Mouse (Mus musculus) intestine, embryonic 14.5 days (tissue): ENCODE measurements around the gene Bcl11b. TPM values are rescaled to one million over a fixed set of nuclear protein-coding genes. Genes with fewer than 3 reads are reported as not detected.

Experiments
- ATAC-seq: fragments of 200-750 bp; cut with Nextera tagmentation; replicated peaks from 2 replicates; pipeline ENCODE4 v1.8.0; 2017; ENCODE audit warnings: low read depth, moderate number of reproducible peaks, moderate TSS enrichment, moderate library complexity; ENCODE audit not compliant: low FRiP score, low TSS enrichment
- DNase-seq: peaks from one replicate; pipeline ENCODE4 v3.0.0-alpha.2; 2018; ENCODE audit warnings: low spot score
- H3K27ac ChIP-seq: fragments of 300-500 bp; sonication (generic); 2 replicates; pipeline ENCODE4 v1.5.1; 2014; ENCODE audit warnings: low read depth, mild to moderate bottlenecking, control low read depth
- H3K27me3 ChIP-seq: fragments of 300-500 bp; sonication (generic); replicated peaks from 2 replicates; pipeline ENCODE4 v1.6.1; 2014; ENCODE audit warnings: low read length, control low read depth; ENCODE audit not compliant: control insufficient read depth, insufficient read depth
- H3K36me3 ChIP-seq: fragments of 300-500 bp; sonication (generic); 2 replicates; pipeline ENCODE4 v1.6.1; 2014; ENCODE audit warnings: low read length, control low read depth; ENCODE audit not compliant: control insufficient read depth, insufficient read depth
- H3K4me1 ChIP-seq: fragments of 300-500 bp; sonication (generic); replicated peaks from 2 replicates; pipeline ENCODE4 v1.6.1; 2014; ENCODE audit warnings: low read length, control low read depth, mixed read lengths; ENCODE audit not compliant: control insufficient read depth, insufficient read depth
- H3K4me2 ChIP-seq: fragments of 300-500 bp; sonication (generic); 2 replicates; pipeline ENCODE4 v1.6.1; 2014; ENCODE audit warnings: low read length
- H3K4me3 ChIP-seq: fragments of 300-500 bp; sonication (generic); 2 replicates; pipeline ENCODE4 v1.5.1; 2014; ENCODE audit warnings: low read depth, low read length, control low read depth, mixed read lengths
- H3K9ac ChIP-seq: fragments of 300-500 bp; sonication (generic); 2 replicates; pipeline ENCODE4 v1.6.1; 2014; ENCODE audit warnings: mild to moderate bottlenecking, low read length
- H3K9me3 ChIP-seq: fragments of 300-500 bp; sonication (generic); 2 replicates; pipeline ENCODE4 v1.6.1; 2016; ENCODE audit warnings: low read length, control low read depth; ENCODE audit not compliant: control insufficient read depth
- WGBS: fragments of 180-500 bp; shearing (Covaris S2); extraction: QIAGEN DNeasy Blood & Tissue Kit; methylation state at CpG from one replicate; pipeline ENCODE4 v1.1.7; 2014; 5-methylcytosine and 5-hydroxymethylcytosine counted together
- polyA plus RNA-seq: library from polyadenylated mRNA; unstranded; fragments of >200 nt; fragmentation: Nextera tagmentation; extraction: Ambion mirVana; gene quantifications from 2 replicates; pipeline ENCODE4 v1.2.1, GENCODE M21; 2014

The Bcl11b gene
- polyA plus RNA-seq, 1 experiment from 2014 or later, result 8.8 TPM

GRCm38 (mm10) chr12:107994421-107994820, 9.0 kb downstream of the Bcl11b start:
- ATAC-seq (no peak), DNase-seq (no peak)
- H3K9ac ChIP-seq, result no peak overlapping the region
- no peaks in the 10 kb centered on the region for H3K27me3 ChIP-seq
- H3K9me3 ChIP-seq, result no peaks in the 10 kb centered on the region
- 53% methylated on average over 4 of the region's 4 CpGs for WGBS
- H3K4me2 ChIP-seq, result no peak overlapping the region
- no peaks in the 10 kb centered on the region; the same call in 1 of the 2 replicates for H3K36me3 ChIP-seq
- peaks cover 10% of the 10 kb centered on the region for H3K4me1 ChIP-seq
- no peak overlapping the region for H3K27ac ChIP-seq
- no peak overlapping the region for H3K4me3 ChIP-seq

DNA sequence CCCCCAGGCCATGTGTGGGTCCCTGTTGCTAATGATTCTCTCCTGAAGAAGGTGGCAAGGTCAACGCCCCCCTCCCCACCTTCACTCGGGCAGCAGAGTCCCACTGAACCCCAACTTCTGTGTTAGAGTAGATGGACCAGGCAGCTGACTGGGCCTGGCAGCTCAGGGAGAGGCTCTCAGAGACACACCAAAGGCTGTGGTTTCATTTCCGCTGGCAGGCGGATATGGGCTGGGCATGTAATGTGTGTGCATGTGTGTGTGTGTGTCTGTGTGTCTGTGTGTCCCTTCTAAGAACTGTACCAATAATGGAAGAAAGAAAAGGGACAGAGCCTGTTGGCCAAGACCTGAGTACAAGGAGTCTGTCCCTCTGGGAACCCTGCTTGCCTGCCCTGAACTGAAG, 10.4 kb downstream of the Bcl11b start:
- Histone ChIP-seq H3K4me1 (peaks cover 5% of the 10 kb centered on the region), H3K27ac (no peak overlapping the region), H3K36me3 (peaks cover 3% of the 10 kb centered on the region; the same call in 1 of the 2 replicates), H3K4me2 (no peak overlapping the region), H3K9ac (no peak overlapping the region), H3K4me3 (no peak overlapping the region), H3K9me3 (no peaks in the 10 kb centered on the region), H3K27me3 (no peaks in the 10 kb centered on the region)
- ATAC-seq (no peak), DNase-seq (no peak)
- WGBS, result 80% methylated on average over 4 of the region's 4 CpGs

GRCm38 (mm10) chr12:107991191-107991590, 12.2 kb downstream of the Bcl11b start:
- ATAC-seq (no peak), DNase-seq (no peak)
- no peaks in the 10 kb centered on the region for H3K9me3 ChIP-seq
- H3K4me1 ChIP-seq, result no peaks in the 10 kb centered on the region; the same call in 1 of the 2 replicates
- no peak overlapping the region for H3K9ac ChIP-seq
- H3K27ac ChIP-seq, result no peak overlapping the region
- peaks cover 3% of the 10 kb centered on the region; the same call in 1 of the 2 replicates for H3K36me3 ChIP-seq
- H3K4me2 ChIP-seq, result no peak overlapping the region
- H3K27me3 ChIP-seq, result no peaks in the 10 kb centered on the region
- no peak overlapping the region for H3K4me3 ChIP-seq
- 67% methylated on average over 11 of the region's 11 CpGs for WGBS

DNA sequence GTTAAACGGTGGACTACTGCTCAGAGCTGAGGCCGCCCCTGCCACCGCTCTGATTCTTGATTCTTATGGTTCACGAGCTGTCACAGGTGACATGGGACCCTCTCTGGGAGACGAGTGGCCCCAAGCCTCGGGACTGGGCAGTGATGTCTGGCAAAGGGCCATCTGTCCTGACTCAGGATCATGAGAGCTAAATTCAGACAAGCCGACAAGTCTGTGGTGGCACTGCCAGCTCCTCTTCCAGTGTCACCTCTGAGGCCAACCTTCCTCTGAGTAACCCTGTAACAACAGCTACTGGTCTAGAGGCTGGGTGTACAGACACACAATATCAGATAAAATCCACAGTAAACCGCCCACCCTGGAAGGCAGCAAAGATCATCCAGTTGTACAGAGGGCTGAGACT, 20.2 kb downstream of the Bcl11b start:
- Histone ChIP-seq H3K4me3 (no peak overlapping the region), H3K27me3 (no peaks in the 10 kb centered on the region), H3K27ac (no peak overlapping the region), H3K9me3 (no peaks in the 10 kb centered on the region), H3K4me1 (peaks cover 25% of the 10 kb centered on the region), H3K36me3 (no peaks in the 10 kb centered on the region), H3K9ac (no peak overlapping the region), H3K4me2 (no peak overlapping the region)
- ATAC-seq, result no peak
- 85% methylated on average over 8 of the region's 8 CpGs for WGBS
- no peak for DNase-seq

DNA sequence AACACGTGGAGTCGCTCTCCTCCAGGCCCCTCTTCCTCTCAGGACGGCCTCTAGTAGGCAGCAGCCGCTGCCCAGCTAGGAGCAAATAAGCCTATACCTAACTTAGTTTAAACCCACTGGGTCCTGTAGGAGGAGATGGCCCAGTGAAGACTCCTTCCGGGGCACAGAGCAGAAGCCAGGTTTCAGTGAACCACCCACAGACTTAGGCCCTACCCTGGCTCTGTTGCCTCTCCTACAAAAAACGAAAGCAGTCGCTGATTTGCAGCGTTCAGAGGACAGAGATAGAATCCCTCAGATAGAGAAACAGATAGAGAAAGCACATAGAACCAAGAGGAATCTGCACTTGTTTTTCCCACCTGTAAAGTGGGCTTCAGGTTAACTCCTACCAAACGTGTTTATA, 21.1 kb downstream of the Bcl11b start:
- no peak for DNase-seq
- 70% methylated on average over 9 of the region's 9 CpGs for WGBS
- Histone ChIP-seq H3K9me3 (no peaks in the 10 kb centered on the region), H3K27ac (no peak overlapping the region), H3K36me3 (no peaks in the 10 kb centered on the region), H3K4me3 (no peak overlapping the region), H3K27me3 (no peaks in the 10 kb centered on the region; the same call in 1 of the 2 replicates), H3K4me1 (peaks cover 34% of the 10 kb centered on the region), H3K9ac (no peak overlapping the region), H3K4me2 (no peak overlapping the region)
- no peak for ATAC-seq

GRCm38 (mm10) chr12:107981231-107981630, 22.2 kb downstream of the Bcl11b start:
- Histone ChIP-seq H3K9me3 (no peaks in the 10 kb centered on the region), H3K36me3 (no peaks in the 10 kb centered on the region), H3K4me3 (no peak overlapping the region), H3K9ac (no peak overlapping the region), H3K27me3 (no peaks in the 10 kb centered on the region; the same call in 1 of the 2 replicates), H3K27ac (no peak overlapping the region), H3K4me1 (peaks cover 42% of the 10 kb centered on the region), H3K4me2 (peak overlapping the region; percentile 89; the same call in 1 of the 2 replicates)
- ATAC-seq (no peak), DNase-seq (no peak)
- 41% methylated on average over 6 of the region's 6 CpGs for WGBS

- WGBS, result 2% methylated on average over 51 of the region's 51 CpGs
- peak; percentile 77 for DNase-seq
Observed at GRCm38 (mm10) chr12:107980261-107980961, 23.0 kb downstream of the Bcl11b start.

DNA sequence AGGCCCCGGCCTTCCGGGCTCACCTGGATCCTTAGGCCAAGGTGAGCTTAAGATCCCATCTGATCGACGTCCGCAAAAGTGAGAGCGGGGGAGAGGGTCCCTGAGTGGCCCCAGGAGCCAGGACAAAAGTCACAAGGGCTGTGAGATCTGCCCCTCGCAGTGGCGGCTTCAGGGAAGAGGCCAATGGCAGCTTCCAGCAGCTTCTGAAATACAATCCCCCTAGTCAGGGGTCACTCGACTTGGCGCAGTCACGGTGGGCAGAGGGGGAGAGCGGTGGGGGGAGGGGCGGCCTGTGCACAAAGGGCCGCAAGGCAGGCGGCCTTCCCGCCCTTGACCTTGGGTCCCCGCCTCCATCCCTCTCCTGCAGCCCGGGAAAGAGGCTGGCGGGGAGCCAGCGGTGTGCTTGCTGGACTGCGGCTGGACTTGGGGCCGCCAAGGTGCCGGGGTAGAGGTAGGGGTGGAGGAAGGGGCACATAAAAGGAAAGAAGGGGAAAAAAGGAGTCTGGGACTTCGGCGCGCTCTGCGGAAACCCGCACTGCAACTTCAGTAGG, 23.6 kb downstream of the Bcl11b start:
- Histone ChIP-seq H3K36me3 (no peaks in the 10 kb centered on the region), H3K27ac (peak overlapping the region; percentile 71; the same call in 1 of the 2 replicates), H3K4me2 (peak overlapping the region; percentile 89), H3K27me3 (no peaks in the 10 kb centered on the region; the same call in 1 of the 2 replicates), H3K9me3 (no peaks in the 10 kb centered on the region), H3K4me1 (peaks cover 46% of the 10 kb centered on the region), H3K9ac (peak overlapping the region; percentile 51), H3K4me3 (peak overlapping the region; percentile 36)
- DNase-seq (peak; percentile 76), ATAC-seq (peak; percentile 48)
- 10% methylated on average over 27 of the region's 28 CpGs for WGBS

More at GRCm38 (mm10) chr12:107980261-107980961, 23.0 kb downstream of the Bcl11b start:
- Histone ChIP-seq H3K36me3 (no peaks in the 10 kb centered on the region), H3K27ac (peak overlapping the region; percentile 71), H3K27me3 (no peaks in the 10 kb centered on the region; the same call in 1 of the 2 replicates), H3K4me2 (peak overlapping the region; percentile 89), H3K9me3 (no peaks in the 10 kb centered on the region), H3K4me3 (peak overlapping the region; percentile 36), H3K4me1 (peaks cover 46% of the 10 kb centered on the region), H3K9ac (peak overlapping the region; percentile 51)
- peak; percentile 75 for ATAC-seq
